Mouse (Mus musculus) spleen, postnatal 10 days (tissue): ENCODE measurements at regions not wholly inside any gene's neighbourhood (a gene's known extent, or its start where the extent isn't known, plus 50 kb on each side); places are given as distances from the start of the nearest gene placed in this dataset.
"Not testable (repeated sequence)": the region's sequence is repeated elsewhere in the genome, so short reads cannot be mapped to it uniquely, and the experiment has no call there.

Source experiments
- DNase-seq, 2 experiments: peaks; one replicate each; pipeline ENCODE4 v3.0.0; 2021 to 2022; ENCODE audit warnings: low spot score in 2 of 2

DNA sequence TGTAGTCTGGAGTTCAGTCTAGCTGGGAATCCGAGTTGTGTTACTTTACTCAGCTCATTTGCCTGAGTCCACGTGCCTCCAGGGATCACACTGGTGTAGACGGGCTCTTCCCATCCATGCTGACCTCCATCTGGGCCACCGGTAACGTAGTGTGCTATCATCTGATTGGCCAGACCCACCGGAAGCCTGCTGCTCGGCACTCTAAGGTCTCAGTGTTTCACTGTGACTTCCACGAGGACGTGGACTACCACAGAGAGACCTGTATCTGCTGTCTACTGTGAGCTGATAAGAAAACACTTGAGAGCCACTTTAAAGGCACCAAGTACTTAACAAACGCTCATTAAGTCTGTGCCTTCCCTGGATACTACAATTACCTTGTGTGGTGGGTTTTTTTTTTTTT is 262.8 kb upstream of the Nr5a2 start:
- no peak for DNase-seq

GRCm38 (mm10) chr1:137221087-137222057 is 261.1 kb upstream of the Nr5a2 start:
- DNase-seq = no peak

DNA sequence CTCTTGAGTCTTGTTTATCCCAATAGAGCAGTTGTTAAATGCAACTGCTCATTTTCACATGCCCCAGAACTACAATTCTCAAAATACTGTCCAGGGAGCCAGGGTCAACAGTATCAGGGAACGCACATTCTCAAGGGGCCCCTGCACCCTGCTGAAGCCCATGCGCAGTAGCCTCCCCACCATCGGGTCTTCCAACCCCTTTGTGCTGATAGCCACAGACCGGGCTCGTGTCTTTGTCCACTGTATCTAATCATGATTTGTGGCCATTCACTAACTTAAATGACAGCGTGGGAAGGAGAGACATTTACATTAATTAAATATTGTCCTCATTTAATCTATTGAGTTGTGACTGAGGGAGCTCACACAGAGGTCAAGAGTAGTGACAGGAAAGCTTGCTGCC is 260.0 kb upstream of the Nr5a2 start:
- DNase-seq = no peak

DNA sequence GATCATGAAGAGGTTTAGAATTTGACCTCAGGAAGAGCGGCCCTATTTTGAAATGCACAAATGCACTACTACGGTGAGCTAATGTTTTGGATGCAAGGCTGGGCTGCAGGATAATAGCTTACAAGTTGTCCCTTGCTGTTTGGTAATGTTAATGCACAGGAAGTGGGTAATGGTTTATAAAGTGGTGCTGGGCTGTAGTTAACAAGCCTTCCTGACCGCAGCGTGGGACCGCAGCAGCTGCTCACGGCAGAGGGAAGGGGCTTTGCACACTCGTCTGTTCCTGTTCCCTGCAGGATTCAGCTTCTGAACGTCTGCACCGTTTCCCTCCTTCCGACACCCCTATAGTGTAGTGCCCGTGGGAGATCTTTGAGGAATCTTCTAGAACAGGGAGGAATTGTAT is 258.4 kb upstream of the Nr5a2 start:
- no peak for DNase-seq

GRCm38 (mm10) chr1:137218096-137218495 is 257.8 kb upstream of the Nr5a2 start:
- DNase-seq = peak in 1 of 2 experiments; percentile 28

GRCm38 (mm10) chr1:137217206-137217605 is 257.0 kb upstream of the Nr5a2 start:
- DNase-seq = no peak

DNA sequence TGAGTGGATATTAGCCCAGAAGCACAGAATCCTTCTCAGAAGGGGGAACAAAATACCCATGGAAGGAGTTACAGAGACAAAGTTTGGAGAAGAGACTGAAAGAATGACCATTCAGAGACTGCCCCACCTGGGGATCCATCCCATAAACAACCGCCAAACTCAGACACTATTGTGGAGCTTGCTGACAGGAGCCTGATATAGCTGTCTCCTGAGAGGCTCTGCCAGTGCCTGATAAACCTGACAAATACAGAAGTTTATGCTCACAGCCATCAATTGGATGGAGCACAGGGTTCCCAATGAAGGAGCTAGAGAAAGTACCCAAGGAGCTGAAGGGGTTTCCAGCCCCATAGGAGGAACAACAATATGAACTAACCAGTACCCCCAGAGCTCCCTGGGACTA is 254.1 kb upstream of the Nr5a2 start:
- not testable (repeated sequence) for DNase-seq

DNA sequence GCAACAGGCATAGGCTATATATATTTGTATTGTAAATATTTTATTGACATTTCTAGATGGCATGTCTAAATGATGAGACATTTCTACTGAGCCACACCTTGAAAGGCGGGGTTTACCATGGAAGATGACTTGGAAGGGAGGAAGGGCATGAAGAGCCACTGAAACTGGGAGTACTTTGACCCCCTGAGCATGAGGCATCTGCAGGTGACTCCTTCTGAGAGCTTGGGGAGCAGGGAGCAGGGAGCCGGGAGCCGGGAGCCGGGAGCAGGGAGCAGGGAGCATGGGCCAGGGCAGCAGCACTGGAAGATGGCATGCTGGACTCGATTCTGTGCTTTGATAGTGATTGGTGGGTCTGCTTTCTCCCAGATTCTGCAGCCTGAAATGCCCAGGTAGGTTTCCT is 253.5 kb upstream of the Nr5a2 start:
- DNase-seq = no peak

- no peak for DNase-seq
These were observed 252.6 kb upstream of the Nr5a2 start for GRCm38 (mm10) chr1:137212856-137213255.

- DNase-seq = no peak
These were observed 244.1 kb upstream of the Nr5a2 start for GRCm38 (mm10) chr1:137204371-137204770.

GRCm38 (mm10) chr1:137203512-137203911 is 243.3 kb upstream of the Nr5a2 start:
- DNase-seq = no peak

GRCm38 (mm10) chr1:137200931-137201330 is 240.7 kb upstream of the Nr5a2 start:
- no peak for DNase-seq

- DNase-seq = no peak
These were observed 235.7 kb upstream of the Nr5a2 start for GRCm38 (mm10) chr1:137195962-137196361.

DNA sequence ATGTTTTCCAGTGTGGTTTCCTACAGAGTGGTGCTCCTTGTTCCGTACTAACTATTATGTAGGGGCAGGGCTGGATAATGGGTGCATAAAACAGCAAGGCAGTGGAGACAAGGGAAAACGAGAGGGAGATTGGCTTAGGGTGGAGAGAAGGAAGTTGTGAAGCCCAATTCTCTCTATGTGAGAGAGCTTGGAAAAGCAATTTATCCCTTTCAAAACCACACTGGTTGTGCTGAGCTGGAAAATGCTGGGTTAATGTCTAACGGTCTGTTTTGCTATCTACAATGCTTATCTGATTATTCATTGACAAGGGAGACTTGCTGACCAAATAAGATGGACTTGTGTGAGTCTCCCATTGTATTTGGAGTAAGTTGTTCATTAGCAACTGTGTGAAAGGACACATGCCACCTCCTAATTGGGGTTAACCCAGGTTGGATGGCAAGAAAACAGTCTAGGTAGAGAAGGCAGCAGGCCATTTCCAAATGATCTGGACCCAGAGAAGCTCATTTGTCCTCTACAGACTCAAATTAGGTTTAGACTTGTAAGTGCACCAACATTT is 234.9 kb upstream of the Nr5a2 start:
- no peak for DNase-seq

DNA sequence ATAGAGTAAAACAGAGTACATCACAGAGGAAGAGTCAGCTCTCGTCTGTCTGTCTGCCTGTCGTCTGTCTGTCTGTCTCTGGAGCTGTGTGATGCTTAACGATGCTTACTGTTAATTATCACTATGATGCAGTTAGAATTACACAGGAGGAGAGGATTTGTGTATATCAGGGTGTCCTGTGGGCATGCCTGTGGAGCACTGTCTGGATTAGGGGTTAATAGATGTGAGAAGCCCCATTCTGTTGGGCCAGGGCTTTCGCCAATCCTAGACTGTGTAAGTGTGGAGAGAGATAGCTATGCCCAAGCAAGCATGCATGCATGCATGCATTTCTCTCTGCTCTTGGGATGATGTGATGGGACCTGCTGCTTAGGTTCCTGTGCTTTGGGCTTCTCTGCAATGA is 218.0 kb upstream of the Nr5a2 start:
- no peak for DNase-seq

DNA sequence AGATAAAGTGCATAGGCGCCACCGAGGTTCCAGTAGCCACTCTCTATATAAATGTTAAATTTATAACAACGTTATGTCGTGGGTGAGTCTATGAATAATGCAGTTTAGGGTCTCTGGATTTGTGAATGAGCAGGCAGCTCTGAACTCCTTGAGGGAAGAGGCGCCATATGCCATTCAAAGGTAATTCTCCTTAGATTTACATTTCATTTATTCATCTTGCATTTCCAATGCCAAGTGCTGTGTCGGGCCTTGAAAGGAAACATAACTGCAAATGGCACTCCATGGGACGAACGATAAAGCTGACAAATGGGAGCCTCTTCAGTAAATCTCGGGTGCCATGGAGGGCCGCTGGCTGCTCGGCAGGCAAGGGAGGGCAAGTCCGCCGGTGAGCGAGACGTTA is 216.4 kb upstream of the Nr5a2 start:
- DNase-seq = no peak

DNA sequence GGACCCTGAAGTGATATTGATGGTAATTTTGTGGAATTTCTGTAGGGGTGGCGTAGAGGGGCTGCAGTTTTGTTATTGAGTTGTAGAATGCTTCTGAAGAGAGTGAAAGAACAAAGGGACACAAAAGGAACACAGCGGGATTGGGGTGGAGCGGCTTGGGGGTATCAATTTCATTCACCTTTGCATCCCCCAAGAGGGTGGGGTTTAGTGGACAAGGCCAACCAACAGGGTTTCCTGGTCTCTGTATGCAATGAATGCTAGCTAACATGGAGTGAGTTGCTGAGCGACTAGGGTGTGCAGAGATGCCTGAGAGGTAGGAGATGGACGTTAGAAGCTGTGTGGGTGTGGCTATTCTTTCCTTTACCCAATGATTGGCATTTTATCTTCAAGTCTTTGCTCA is 213.8 kb upstream of the Nr5a2 start:
- no peak for DNase-seq

DNA sequence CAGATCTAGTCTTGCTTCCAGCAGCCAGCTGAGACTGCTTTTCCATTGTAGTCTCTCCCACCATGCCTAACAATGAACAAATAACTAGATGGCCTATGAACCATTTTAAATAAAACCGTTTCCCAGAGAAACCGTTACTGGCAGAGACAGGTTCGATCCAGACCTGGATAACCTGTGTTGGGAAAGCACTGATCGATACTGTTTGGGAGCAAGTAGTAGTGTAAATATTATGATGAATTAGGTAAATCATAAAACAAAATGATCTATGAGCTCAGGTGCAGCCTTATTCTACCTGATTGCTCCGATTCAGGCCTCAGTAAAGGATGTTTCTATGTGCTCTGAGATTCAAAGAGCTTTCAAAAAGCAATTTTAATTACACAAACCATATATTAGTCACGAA is 211.9 kb upstream of the Nr5a2 start:
- DNase-seq = no peak

GRCm38 (mm10) chr1:137171451-137171850 is 211.2 kb upstream of the Nr5a2 start:
- no peak for DNase-seq

DNA sequence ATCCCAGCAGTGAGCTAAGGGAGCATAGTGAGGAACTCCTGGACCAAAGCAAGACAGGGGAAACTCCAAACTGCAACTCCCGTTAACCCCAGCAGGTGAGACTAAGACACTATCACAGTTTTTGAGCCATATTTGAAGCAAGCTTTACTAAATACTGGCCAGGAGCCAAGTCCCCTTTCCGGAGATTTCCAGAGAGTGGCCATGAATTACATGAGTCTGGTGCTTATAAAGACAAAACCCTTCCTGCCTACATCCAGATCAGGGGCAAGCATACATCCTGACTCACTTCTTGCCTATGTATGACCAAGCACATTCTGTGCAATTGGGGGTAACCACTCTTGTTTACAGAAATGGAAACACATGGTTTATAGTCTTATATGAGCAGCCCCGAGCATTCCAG is 187.6 kb upstream of the Nr5a2 start:
- no peak for DNase-seq

- DNase-seq = no peak
These were observed 181.8 kb upstream of the Nr5a2 start for GRCm38 (mm10) chr1:137141879-137142570.

DNA sequence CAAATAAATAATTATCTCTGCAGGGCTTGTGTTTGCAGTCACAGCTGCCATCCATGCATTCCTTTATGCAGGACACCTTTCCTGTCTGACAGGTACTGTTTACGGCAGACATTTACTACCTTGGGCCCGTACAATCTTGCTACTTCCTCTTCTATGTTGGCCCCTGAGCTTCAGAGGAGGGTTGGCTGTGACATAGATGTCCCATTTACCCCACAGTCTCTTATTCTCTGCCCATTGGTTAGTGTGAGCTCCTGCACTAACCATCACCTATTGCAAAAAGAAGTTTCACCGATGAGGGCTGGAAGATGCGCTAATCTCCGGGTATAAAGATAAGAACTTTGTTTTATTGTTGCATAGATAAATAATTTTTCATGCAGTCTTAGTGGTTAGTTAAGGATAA is 181.1 kb upstream of the Nr5a2 start:
- DNase-seq = no peak

- no peak for DNase-seq
These were observed 175.9 kb upstream of the Nr5a2 start for GRCm38 (mm10) chr1:137136156-137136555.
